Mouse (Mus musculus) ES-E14 (cell line): ENCODE measurements around the gene Prkag2.

Experiments
- CHD2 ChIP-seq: IDR thresholded peaks from 2 replicates; pipeline ENCODE4 v1.6.1; 2014; ENCODE audit warnings: mild to moderate bottlenecking, low read depth, low read length, inconsistent platforms
- HCFC1 ChIP-seq: IDR thresholded peaks from 2 replicates; pipeline ENCODE4 v1.6.1; 2012; ENCODE audit warnings: low read length, inconsistent platforms, borderline replicate concordance; ENCODE audit not compliant: insufficient read depth
- MAFK ChIP-seq: IDR thresholded peaks from 2 replicates; pipeline ENCODE4 v1.6.1; 2014; ENCODE audit warnings: mild to moderate bottlenecking, low read depth, low read length, inconsistent platforms; ENCODE audit not compliant: insufficient read depth
- ZNF384 ChIP-seq: IDR thresholded peaks from 2 replicates; pipeline ENCODE4 v1.6.1; 2012; ENCODE audit warnings: low read depth, low read length, inconsistent platforms

GRCm38 (mm10) chr5:25040903-25041302 is 59.5 kb downstream of the Prkag2 start:
- TF ChIP-seq MAFK (no peak), CHD2 (no peak), ZNF384 (no peak), HCFC1 (no peak)
